Mouse (Mus musculus) stomach, postnatal 0 days (tissue): ENCODE results near the gene Slc44a3. TPM values are rescaled to one million over a fixed set of nuclear protein-coding genes. Genes with fewer than 3 reads are reported as not detected.

ENCODE experiments used
- ATAC-seq: fragments of 200-750 bp; cut with Nextera tagmentation; 2 replicates; pipeline ENCODE4 v1.8.0; 2017; ENCODE audit not compliant: low FRiP score, low TSS enrichment
- DNase-seq: peaks from one replicate; pipeline ENCODE4 v3.0.0-alpha.2; 2016; ENCODE audit warnings: low spot score
- H3K27ac ChIP-seq: fragments of 300-500 bp; sonication (generic); replicated peaks from 2 replicates; pipeline ENCODE4 v1.5.1; 2014; ENCODE audit warnings: mild to moderate bottlenecking, control low read depth
- H3K27me3 ChIP-seq: fragments of 300-500 bp; sonication (generic); 2 replicates; pipeline ENCODE4 v1.6.1; 2014; ENCODE audit warnings: low read length; ENCODE audit not compliant: control insufficient read depth, insufficient read depth
- H3K36me3 ChIP-seq: fragments of 300-500 bp; sonication (generic); 2 replicates; pipeline ENCODE4 v1.6.1; 2014; ENCODE audit warnings: low read length, mixed read lengths; ENCODE audit not compliant: control insufficient read depth, insufficient read depth
- H3K4me1 ChIP-seq: fragments of 300-500 bp; sonication (generic); replicated peaks from 2 replicates; pipeline ENCODE4 v1.6.1; 2014; ENCODE audit warnings: antibody characterized with exemption; ENCODE audit not compliant: control insufficient read depth, insufficient read depth
- H3K4me2 ChIP-seq: fragments of 300-500 bp; sonication (generic); replicated peaks from 2 replicates; pipeline ENCODE4 v1.6.1; 2014; ENCODE audit warnings: low read depth, mild to moderate bottlenecking, control low read depth, moderate library complexity
- H3K4me3 ChIP-seq: fragments of 300-500 bp; sonication (generic); 2 replicates; pipeline ENCODE4 v1.5.1; 2014; ENCODE audit warnings: low read depth, low read length, control low read depth
- H3K9ac ChIP-seq: fragments of 300-500 bp; sonication (generic); 2 replicates; pipeline ENCODE4 v1.6.1; 2014; ENCODE audit warnings: mild to moderate bottlenecking, low read length, control low read depth, mixed read lengths
- H3K9me3 ChIP-seq: fragments of 300-500 bp; sonication (generic); 2 replicates; pipeline ENCODE4 v1.6.1; 2016; ENCODE audit warnings: low read length; ENCODE audit not compliant: control insufficient read depth
- CTCF ChIP-seq: IDR thresholded peaks from 2 replicates; pipeline ENCODE4 v1.5.1; 2016; ENCODE audit warnings: antibody characterized with exemption, low read depth, mild to moderate bottlenecking, moderate library complexity
- EP300 ChIP-seq: optimal IDR thresholded peaks from 2 replicates; pipeline ENCODE3; 2016; ENCODE audit warnings: antibody characterized with exemption
- WGBS: fragments of 180-500 bp; shearing (Covaris S2); extraction: QIAGEN DNeasy Blood & Tissue Kit; methylation state at CpG from one replicate; pipeline ENCODE4 v1.1.7; 2014; 5-methylcytosine and 5-hydroxymethylcytosine counted together
- polyA plus RNA-seq: library from polyadenylated mRNA; unstranded; fragments of >200 nt; fragmentation: Nextera tagmentation; extraction: Ambion mirVana; gene quantifications from 2 replicates; pipeline ENCODE4 v1.2.1, GENCODE M21; 2015

Gene Slc44a3
- polyA plus RNA-seq, 1 experiment from 2014 or later, result 42.7 TPM

GRCm38 (mm10) chr3:121429469-121429868, 102.7 kb downstream of the Slc44a3 start:
- 52% methylated on average over 3 of the region's 3 CpGs for WGBS
- Histone ChIP-seq H3K4me1 (0 out of 2 replicates have a peak, but pooled peaks cover 7% of the 10 kb centered on the region), H3K4me3 (no peak overlapping the region), H3K9ac (no peak overlapping the region), H3K27ac (no peak overlapping the region), H3K36me3 (no peaks in the 10 kb centered on the region), H3K4me2 (peak overlapping the region; percentile 82), H3K27me3 (no peaks in the 10 kb centered on the region), H3K9me3 (no peaks in the 10 kb centered on the region)
- ATAC-seq, result no peak
- TF ChIP-seq CTCF (no peak), EP300 (no peak)
- no peak for DNase-seq

GRCm38 (mm10) chr3:121428696-121429259, 103.4 kb downstream of the Slc44a3 start:
- 0 out of 2 replicates have a peak, but pooled peaks cover 5% of the 10 kb centered on the region for H3K4me1 ChIP-seq
- ATAC-seq (no peak), DNase-seq (no peak)
- no peaks in the 10 kb centered on the region for H3K27me3 ChIP-seq
- H3K27ac ChIP-seq, result peak overlapping the region; percentile 98; the same call in 1 of the 2 replicates
- H3K4me2 ChIP-seq, result peak overlapping the region; percentile 82
- no peaks in the 10 kb centered on the region for H3K9me3 ChIP-seq
- WGBS, result 34% methylated on average over 11 of the region's 11 CpGs
- H3K9ac ChIP-seq, result peak overlapping the region; percentile 96; the same call in 1 of the 2 replicates
- peak overlapping the region; percentile 79 for H3K4me3 ChIP-seq
- TF ChIP-seq CTCF, result no peak
- TF ChIP-seq EP300, result no peak
- H3K36me3 ChIP-seq, result no peaks in the 10 kb centered on the region

GRCm38 (mm10) chr3:121428230-121428629, 104.0 kb downstream of the Slc44a3 start:
- DNase-seq, result no peak
- WGBS, result 6% methylated on average over 8 of the region's 8 CpGs
- TF ChIP-seq EP300 (no peak), CTCF (no peak)
- Histone ChIP-seq H3K4me3 (peak overlapping the region; percentile 79), H3K9me3 (no peaks in the 10 kb centered on the region), H3K4me1 (0 out of 2 replicates have a peak, but pooled peaks cover 5% of the 10 kb centered on the region), H3K36me3 (no peaks in the 10 kb centered on the region), H3K4me2 (peak overlapping the region; percentile 82), H3K27ac (peak overlapping the region; percentile 98), H3K27me3 (no peaks in the 10 kb centered on the region), H3K9ac (peak overlapping the region; percentile 96)
- no peak for ATAC-seq

- peak overlapping the region; percentile 82 for H3K4me2 ChIP-seq
- peak overlapping the region; percentile 98 for H3K27ac ChIP-seq
- H3K9ac ChIP-seq, result peak overlapping the region; percentile 96
- H3K4me3 ChIP-seq, result peak overlapping the region; percentile 79
- under 1% methylated on average over 13 of the region's 13 CpGs for WGBS
- H3K4me1 ChIP-seq, result 0 out of 2 replicates have a peak, but pooled peaks cover 5% of the 10 kb centered on the region
- ATAC-seq (peak; percentile 56; the same call in 1 of the 2 replicates), DNase-seq (peak; percentile 72)
- no peaks in the 10 kb centered on the region for H3K36me3 ChIP-seq
- H3K27me3 ChIP-seq, result no peaks in the 10 kb centered on the region
- no peaks in the 10 kb centered on the region for H3K9me3 ChIP-seq
- no peak for TF ChIP-seq EP300
- no peak for TF ChIP-seq CTCF
These were observed 104.7 kb downstream of the Slc44a3 start for GRCm38 (mm10) chr3:121427520-121427908.

GRCm38 (mm10) chr3:121426621-121427519, 105.3 kb downstream of the Slc44a3 start:
- Histone ChIP-seq H3K9ac (peak overlapping the region; percentile 96), H3K36me3 (no peaks in the 10 kb centered on the region), H3K4me1 (0 out of 2 replicates have a peak, but pooled peaks cover 5% of the 10 kb centered on the region), H3K27ac (peak overlapping the region; percentile 98), H3K9me3 (no peaks in the 10 kb centered on the region), H3K4me2 (peak overlapping the region; percentile 82), H3K4me3 (peak overlapping the region; percentile 79), H3K27me3 (no peaks in the 10 kb centered on the region)
- ATAC-seq, result peak; percentile 78
- peak; percentile 74 for DNase-seq
- WGBS, result under 1% methylated on average over 74 of the region's 93 CpGs
- peak; percentile 69 for TF ChIP-seq CTCF
- TF ChIP-seq EP300, result no peak
